Mouse (Mus musculus) cerebellum, adult 18-20 months (tissue): ENCODE results near the gene Lcn8.
A peak's percentile ranks its signal among the peaks of the same experiment; 100 is the strongest.
"Not testable (repeated sequence)": the region's sequence is repeated elsewhere in the genome, so short reads cannot be mapped to it uniquely, and the experiment has no call there.

Source experiments
- DNase-seq, 2 experiments: peaks; one replicate each; pipeline ENCODE4 v3.0.0; 2021

Lcn8 gene

DNA sequence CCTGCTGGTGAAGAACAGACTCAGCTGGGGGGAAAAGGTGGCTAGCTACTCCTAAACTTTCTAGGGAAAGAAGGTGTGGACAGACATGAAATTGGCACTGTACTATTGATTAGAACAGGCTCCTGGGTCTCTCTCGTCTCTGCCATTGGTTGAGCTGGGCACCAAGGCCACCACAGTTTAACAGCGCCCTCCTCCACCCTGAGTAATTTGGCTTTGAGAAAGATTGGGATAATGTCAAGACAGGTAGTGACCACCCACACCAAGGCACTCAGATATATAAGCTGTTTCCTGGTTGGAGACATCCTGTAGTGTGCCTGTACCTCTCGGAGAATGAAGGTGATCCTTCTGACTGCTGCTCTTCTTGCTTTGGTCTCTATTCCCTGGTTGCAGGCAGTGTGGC lies 23.6 kb downstream of the Lcn8 start, which contains the start of gene Lcn6:
Lcn6 (plus strand) TSS at position 301 of the 400 bp plus-strand sequence.
- DNase-seq = no peak

- no peak for DNase-seq
Measured at GRCm38 (mm10) chr2:25679559-25679958, 26.6 kb downstream of the Lcn8 start.

- DNase-seq = no peak
Measured at GRCm38 (mm10) chr2:25682426-25682825, 29.5 kb downstream of the Lcn8 start, which contains the start of gene Lcn10. Gene Lcn10 (plus strand): TSS chr2:25682726.

- DNase-seq = no peak
Measured at GRCm38 (mm10) chr2:25686941-25687340, 34.0 kb downstream of the Lcn8 start.

DNA sequence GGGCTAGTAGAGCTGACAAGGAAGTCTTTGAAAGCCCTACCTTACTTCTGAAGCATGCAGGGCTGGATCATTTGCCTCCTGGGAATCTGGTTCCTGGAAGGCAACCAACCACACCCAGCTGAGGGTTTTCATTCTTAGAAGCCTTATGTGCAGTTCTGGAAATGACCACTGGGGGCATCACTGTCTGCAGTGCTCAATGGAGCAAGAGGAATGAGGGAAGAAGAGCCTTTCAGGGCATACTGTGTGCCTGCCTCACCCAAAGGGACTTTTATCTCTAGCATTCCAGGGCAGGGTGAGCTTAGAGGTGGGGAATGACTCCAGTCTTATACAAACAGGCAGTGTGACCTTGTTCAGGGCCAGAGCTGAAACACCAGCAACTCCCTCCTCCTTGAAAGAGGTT lies 41.7 kb downstream of the Lcn8 start:
- DNase-seq = peak; percentile 66 to 69

GRCm38 (mm10) chr2:25696951-25697350 lies 44.0 kb downstream of the Lcn8 start:
- no peak for DNase-seq

- DNase-seq = no peak
Measured at GRCm38 (mm10) chr2:25698696-25699095, 45.8 kb downstream of the Lcn8 start.

- DNase-seq = not testable (repeated sequence)
Measured at GRCm38 (mm10) chr2:25699743-25700142, 46.8 kb downstream of the Lcn8 start, which contains the start of gene Obp2a. Gene Obp2a (plus strand): TSS chr2:25700043.

- DNase-seq = no peak
Measured at GRCm38 (mm10) chr2:25701001-25701400, 48.1 kb downstream of the Lcn8 start.

DNA sequence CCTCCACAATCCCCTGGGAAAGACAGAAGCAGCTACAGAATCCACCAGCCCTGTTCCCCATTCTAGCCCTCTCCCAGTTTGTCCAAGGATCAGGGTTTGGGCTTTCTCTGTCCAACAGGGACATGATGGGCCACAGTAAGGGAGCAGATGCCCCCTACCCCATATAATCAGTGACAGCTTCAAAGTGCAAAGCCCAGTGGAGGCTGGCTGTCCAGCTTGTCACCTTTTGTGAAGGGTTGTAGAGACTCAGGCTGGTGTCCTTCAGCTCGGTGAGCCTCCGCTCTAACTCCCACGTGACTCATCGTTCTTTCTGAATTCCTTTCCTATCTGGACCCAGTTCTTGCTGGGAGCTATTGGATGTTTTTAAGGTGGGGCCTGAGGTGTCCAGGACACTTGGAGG lies 50.8 kb downstream of the Lcn8 start:
- no peak for DNase-seq
